Mouse (Mus musculus) thymus, adult 2 months (tissue): ENCODE measurements around the gene Mia2.

Source experiments
- CTCF ChIP-seq: fragments of 200-500 bp; IDR thresholded peaks from 2 replicates; pipeline ENCODE4 v1.5.1; 2012; ENCODE audit warnings: mild to moderate bottlenecking, control low read depth, low read length, moderate library complexity, borderline replicate concordance; ENCODE audit not compliant: control insufficient read depth, poor library complexity, insufficient read depth; ENCODE audit errors: extremely low read depth
- POLR2A ChIP-seq: fragments of 200-500 bp; IDR thresholded peaks from 2 replicates; pipeline ENCODE4 v1.6.1; 2012; ENCODE audit warnings: mild to moderate bottlenecking, low read length, control low read depth, moderate library complexity; ENCODE audit not compliant: control insufficient read depth, poor library complexity, insufficient read depth; ENCODE audit errors: extremely low read depth

DNA sequence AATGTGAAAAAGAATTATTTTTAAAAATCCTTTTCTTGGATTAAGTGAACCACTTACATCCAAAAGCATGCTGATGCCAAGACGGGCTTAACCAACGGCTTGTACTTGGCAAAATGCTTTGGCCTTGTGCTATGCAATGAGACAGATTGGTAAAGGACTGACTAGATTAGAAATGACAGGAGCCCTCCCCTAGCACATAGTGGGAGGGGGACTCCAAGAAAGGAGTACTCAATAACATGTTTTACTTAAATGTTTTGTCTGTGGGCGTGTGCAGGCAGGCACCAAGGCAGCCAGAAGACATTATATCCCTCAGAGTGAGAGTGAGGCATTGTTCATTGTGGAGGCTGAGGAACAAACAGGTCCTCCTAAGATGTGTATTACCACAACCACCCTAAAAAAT, 21.5 kb upstream of the Mia2 start:
- no peak for TF ChIP-seq POLR2A
- no peak for TF ChIP-seq CTCF
